Mouse (Mus musculus) mature B cell (primary cell): Measurements from ENCODE around the gene Ttll12.

Experiments used
- in situ Hi-C: fragments of 300-500 bp; cut with MboI; formaldehyde crosslinking; loops from 2 replicates; pipeline ENCODE4 v1.14.3; 2019

Gene Ttll12

GRCm38 (mm10) chr15:83563327-83563856 is 31.6 kb downstream of the Ttll12 start, which contains the start of the genes Tspo and Mcat:
Gene Tspo (plus strand): TSS chr15:83563592.
Gene Mcat (minus strand): TSS chr15:83563787.
- in situ Hi-C loops = no loop called here

GRCm38 (mm10) chr15:83562626-83563270 is 32.2 kb downstream of the Ttll12 start:
- in situ Hi-C loops = no loop called here

- in situ Hi-C loops = no loop called here
Observed at GRCm38 (mm10) chr15:83560941-83561477, 33.9 kb downstream of the Ttll12 start.

- in situ Hi-C loops = no loop called here
Observed at GRCm38 (mm10) chr15:83555161-83555974, 39.6 kb downstream of the Ttll12 start.

GRCm38 (mm10) chr15:83553831-83554230 is 41.1 kb downstream of the Ttll12 start:
- in situ Hi-C loops = no loop called here

GRCm38 (mm10) chr15:83550137-83550536 is 44.8 kb downstream of the Ttll12 start:
- in situ Hi-C loops = no loop called here

- in situ Hi-C loops = no loop called here
Observed at GRCm38 (mm10) chr15:83547144-83547543, 47.8 kb downstream of the Ttll12 start.

GRCm38 (mm10) chr15:83546029-83546428 is 48.9 kb downstream of the Ttll12 start:
- in situ Hi-C loops = no loop called here

GRCm38 (mm10) chr15:83541647-83542287 is 53.2 kb downstream of the Ttll12 start:
- in situ Hi-C loops = no loop called here

- in situ Hi-C loops = no loop called here
Observed at GRCm38 (mm10) chr15:83539905-83540304, 55.1 kb downstream of the Ttll12 start.

- in situ Hi-C loops = no loop called here
Observed at GRCm38 (mm10) chr15:83538855-83539254, 56.1 kb downstream of the Ttll12 start.

GRCm38 (mm10) chr15:83535890-83536231 is 59.1 kb downstream of the Ttll12 start:
- in situ Hi-C loops = no loop called here

- in situ Hi-C loops = no loop called here
Observed at GRCm38 (mm10) chr15:83534960-83535889, 59.7 kb downstream of the Ttll12 start.

- in situ Hi-C loops = no loop called here
Observed at GRCm38 (mm10) chr15:83532606-83533005, 62.4 kb downstream of the Ttll12 start.

GRCm38 (mm10) chr15:83531961-83532469 is 62.9 kb downstream of the Ttll12 start:
- in situ Hi-C loops = no loop called here

- in situ Hi-C loops = no loop called here
Observed at GRCm38 (mm10) chr15:83530688-83531087, 64.3 kb downstream of the Ttll12 start.

GRCm38 (mm10) chr15:83530233-83530632 is 64.7 kb downstream of the Ttll12 start:
- in situ Hi-C loops = no loop called here

GRCm38 (mm10) chr15:83529765-83530164 is 65.2 kb downstream of the Ttll12 start:
- in situ Hi-C loops = no loop called here

- in situ Hi-C loops = no loop called here
Observed at GRCm38 (mm10) chr15:83528892-83529291, 66.1 kb downstream of the Ttll12 start.

GRCm38 (mm10) chr15:83527747-83528146 is 67.2 kb downstream of the Ttll12 start:
- in situ Hi-C loops = no loop called here

- in situ Hi-C loops = no loop called here
Observed at GRCm38 (mm10) chr15:83527092-83527437, 67.9 kb downstream of the Ttll12 start.
